9 mouse cellular contexts compared by ENCODE assay signal in the genomic region with DNA sequence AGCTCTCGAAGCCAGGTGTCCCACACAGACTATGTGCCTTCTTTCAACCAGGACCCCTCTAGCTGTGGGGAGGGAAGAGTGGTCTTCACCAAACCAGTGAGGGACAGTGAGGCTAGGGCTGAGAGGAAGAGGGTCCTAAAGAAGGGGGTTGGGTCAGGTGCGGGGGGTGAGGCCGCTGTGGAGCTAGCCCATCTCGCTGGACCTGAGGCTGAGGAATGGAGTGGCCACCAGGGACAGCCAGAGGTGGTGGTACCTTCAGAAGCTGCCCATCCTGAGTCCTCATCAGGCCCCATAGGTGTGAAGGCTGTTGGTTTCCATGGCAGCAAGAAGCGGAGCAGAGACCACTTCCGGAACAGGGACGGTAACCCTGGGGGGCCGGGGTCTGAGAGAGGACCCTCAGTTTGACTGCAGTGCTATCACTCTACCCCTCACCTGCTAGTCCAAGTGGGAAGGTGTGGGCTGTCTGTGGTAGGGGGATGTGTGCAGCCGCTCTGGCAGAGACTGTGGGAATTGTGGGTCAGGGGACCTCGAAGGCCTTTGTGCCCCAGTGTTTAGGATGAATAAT. TPM values are rescaled to one million over a fixed set of nuclear protein-coding genes. Genes with fewer than 3 reads are reported as not detected.
DNase-seq lines count a peak whose midpoint lies in the region; ATAC-seq and TF ChIP-seq lines count a peak whose summit lies in the region.
"Had no signal": no experiment of that assay in that cellular context is flagged by ENCODE, and none has a peak within 500 bp of the region (broad histone marks: within the 10 kb centered on the region; RNA-seq: fewer than 3 reads in every experiment).

No protein-coding gene starts in this region.

- no peaks in the 10 kb centered on the region for H3K27me3 ChIP-seq in kidney, postnatal 0 days (ENCODE audit: insufficient read depth, low read length)
- no peaks in the 10 kb centered on the region for H3K27me3 ChIP-seq in embryonic facial prominence, embryonic 12.5 days
- H3K27me3 ChIP-seq in hindbrain, embryonic 16.5 days (replicated peaks; ENCODE audit: control insufficient read depth, insufficient read depth, low read length) = no peaks in the 10 kb centered on the region
- H3K27me3 ChIP-seq in midbrain, postnatal 0 days (ENCODE audit: insufficient read depth, low read length) = no peaks in the 10 kb centered on the region

- H3K36me3 ChIP-seq in kidney, postnatal 0 days (ENCODE audit: insufficient read depth, low read length) = peaks cover 24% of the 10 kb centered on the region
- peaks cover 19% of the 10 kb centered on the region for H3K36me3 ChIP-seq in embryonic facial prominence, embryonic 12.5 days
- H3K36me3 ChIP-seq in hindbrain, embryonic 16.5 days (ENCODE audit: control insufficient read depth, insufficient read depth, low read length) = peaks cover 19% of the 10 kb centered on the region
- peaks cover 21% of the 10 kb centered on the region for H3K36me3 ChIP-seq in midbrain, postnatal 0 days (ENCODE audit: insufficient read depth, low read length)

- H3K4me2 ChIP-seq in kidney, postnatal 0 days (ENCODE audit: low read length) = peak overlapping the region; percentile 89
- H3K4me2 ChIP-seq in embryonic facial prominence, embryonic 12.5 days (replicated peaks) = peak overlapping the region; percentile 99
- H3K4me2 ChIP-seq in hindbrain, embryonic 16.5 days (ENCODE audit: low read length) = peak overlapping the region; percentile 99
- peak overlapping the region; percentile 97 for H3K4me2 ChIP-seq in midbrain, postnatal 0 days (ENCODE audit: low read depth, low read length, poor library complexity, severe bottlenecking)

- H3K9ac ChIP-seq in kidney, postnatal 0 days (ENCODE audit: low read depth, low read length) = peak overlapping the region; percentile 74
- H3K9ac ChIP-seq in embryonic facial prominence, embryonic 12.5 days = peak overlapping the region; percentile 81
- peak overlapping the region; percentile 92 for H3K9ac ChIP-seq in hindbrain, embryonic 16.5 days (ENCODE audit: low read depth, low read length)
- peak overlapping the region; percentile 85; the same call in 1 of the 2 replicates for H3K9ac ChIP-seq in midbrain, postnatal 0 days (replicated peaks; ENCODE audit: low read length, poor library complexity, severe bottlenecking)

- H3K4me1 ChIP-seq in kidney, postnatal 0 days (replicated peaks; ENCODE audit: insufficient read depth, low read length) = peaks cover 12% of the 10 kb centered on the region
- peaks cover 18% of the 10 kb centered on the region for H3K4me1 ChIP-seq in embryonic facial prominence, embryonic 12.5 days
- H3K4me1 ChIP-seq in hindbrain, embryonic 16.5 days (ENCODE audit: control insufficient read depth, insufficient read depth, low read depth, low read length) = peaks cover 23% of the 10 kb centered on the region
- H3K4me1 ChIP-seq in midbrain, postnatal 0 days (ENCODE audit: insufficient read depth, low read length) = peaks cover 8% of the 10 kb centered on the region

- no peak for ATAC-seq in kidney, postnatal 0 days (replicated peaks; ENCODE audit: low FRiP score, low read depth)
- ATAC-seq in embryonic facial prominence, embryonic 12.5 days (ENCODE audit: insufficient number of reproducible peaks, insufficient read depth, low FRiP score, low TSS enrichment) = no peak
- ATAC-seq in hindbrain, embryonic 16.5 days = no peak
- no peak for ATAC-seq in midbrain, postnatal 0 days (ENCODE audit: low FRiP score)

- TF ChIP-seq CTCF in kidney, postnatal 0 days (IDR thresholded peaks at IDR 0.05; ENCODE audit: low read depth) = no peak
- TF ChIP-seq CTCF in midbrain, postnatal 0 days (IDR thresholded peaks at IDR 0.05) = no peak

- peak overlapping the region; percentile 57 for H3K4me3 ChIP-seq in kidney, postnatal 0 days (replicated peaks; ENCODE audit: low read depth, low read length)
- peak overlapping the region; percentile 76 for H3K4me3 ChIP-seq in embryonic facial prominence, embryonic 12.5 days
- H3K4me3 ChIP-seq in hindbrain, embryonic 16.5 days (ENCODE audit: low read length) = peak overlapping the region; percentile 84
- peak overlapping the region; percentile 74; the same call in 1 of the 2 replicates for H3K4me3 ChIP-seq in midbrain, postnatal 0 days (ENCODE audit: low read depth, low read length)

- 85% methylated on average over 10 of the region's 10 CpGs for WGBS in kidney, postnatal 0 days
- WGBS in embryonic facial prominence, embryonic 12.5 days = 86% methylated on average over 10 of the region's 10 CpGs
- WGBS in hindbrain, embryonic 16.5 days = 89% methylated on average over 10 of the region's 10 CpGs
- WGBS in midbrain, postnatal 0 days = 92% methylated on average over 10 of the region's 10 CpGs

- DNase-seq in kidney, postnatal 0 days (ENCODE audit: low spot score) = no peak
- DNase-seq in kidney, adult 8-10 months = no peak
- no peak for DNase-seq in midbrain, postnatal 0 days (ENCODE audit: low spot score)
- no peak for DNase-seq in natural killer cell, adult 2 months (ENCODE audit: low spot score in 2 of 2)
- no peak for DNase-seq in ovary, postnatal 14 days (ENCODE audit: low spot score)
- DNase-seq in adrenal gland, postnatal 14 days = no peak
- DNase-seq: right cerebral cortex, postnatal 25 days had no signal

- no peaks in the 10 kb centered on the region for H3K9me3 ChIP-seq in kidney, postnatal 0 days (replicated peaks; ENCODE audit: low read length)
- no peaks in the 10 kb centered on the region for H3K9me3 ChIP-seq in embryonic facial prominence, embryonic 12.5 days
- no peaks in the 10 kb centered on the region for H3K9me3 ChIP-seq in hindbrain, embryonic 16.5 days (ENCODE audit: control insufficient read depth, low read length)
- H3K9me3 ChIP-seq in midbrain, postnatal 0 days (ENCODE audit: low read length) = no peaks in the 10 kb centered on the region

- no peak overlapping the region for H3K27ac ChIP-seq in kidney, postnatal 0 days
- no peak overlapping the region for H3K27ac ChIP-seq in embryonic facial prominence, embryonic 12.5 days
- no peak overlapping the region for H3K27ac ChIP-seq in hindbrain, embryonic 16.5 days (ENCODE audit: low read depth, low read length)
- H3K27ac ChIP-seq in midbrain, postnatal 0 days (ENCODE audit: low read depth, low read length) = no peak overlapping the region

RNA-seq across cellular contexts. Expression of gene Tssc4, which starts 1.5 kb away (rescaled TPM):
- 69.1 and 72.3 TPM in 2 replicates for polyA plus RNA-seq in kidney, postnatal 0 days (2015; fragmentation: Nextera tagmentation; extraction: Ambion mirVana)
- polyA plus RNA-seq in embryonic facial prominence, embryonic 12.5 days (2016; fragmentation: Nextera tagmentation; extraction: Ambion mirVana) = 106 and 107 TPM in 2 replicates
- polyA plus RNA-seq in hindbrain, embryonic 16.5 days (2015; fragmentation: Nextera tagmentation; extraction: Ambion mirVana) = 97.4 and 98.7 TPM in 2 replicates
- 71.3 and 92.4 TPM in 2 replicates for total RNA-seq in midbrain, postnatal 0 days (2014; rRNA removed)
- polyA plus RNA-seq in midbrain, postnatal 0 days (2015; fragmentation: Nextera tagmentation; extraction: Ambion mirVana) = 101 and 103 TPM in 2 replicates
- 32.2 and 33.3 TPM in 2 replicates for total RNA-seq in adrenal gland, postnatal 14 days (2021)

RNA-seq across cellular contexts. Expression of gene Cd81, which starts 18.0 kb away (rescaled TPM):
- 621 and 647 TPM in 2 replicates for polyA plus RNA-seq in kidney, postnatal 0 days (2015; fragmentation: Nextera tagmentation; extraction: Ambion mirVana)
- polyA plus RNA-seq in embryonic facial prominence, embryonic 12.5 days (2016; fragmentation: Nextera tagmentation; extraction: Ambion mirVana) = 318 and 332 TPM in 2 replicates
- polyA plus RNA-seq in hindbrain, embryonic 16.5 days (2015; fragmentation: Nextera tagmentation; extraction: Ambion mirVana) = 532 and 585 TPM in 2 replicates
- total RNA-seq in midbrain, postnatal 0 days (2014; rRNA removed) = 454 and 542 TPM in 2 replicates
- polyA plus RNA-seq in midbrain, postnatal 0 days (2015; fragmentation: Nextera tagmentation; extraction: Ambion mirVana) = 511 and 569 TPM in 2 replicates
- 536 and 561 TPM in 2 replicates for total RNA-seq in adrenal gland, postnatal 14 days (2021)

RNA-seq across cellular contexts. Expression of gene Trpm5, which starts 23.9 kb away (rescaled TPM):
- polyA plus RNA-seq in kidney, postnatal 0 days (2015; fragmentation: Nextera tagmentation; extraction: Ambion mirVana) = 3.4 and 3.9 TPM in 2 replicates
- 5.2 and 6.2 TPM in 2 replicates for polyA plus RNA-seq in embryonic facial prominence, embryonic 12.5 days (2016; fragmentation: Nextera tagmentation; extraction: Ambion mirVana)
- 2.1 and 3.2 TPM in 2 replicates for polyA plus RNA-seq in hindbrain, embryonic 16.5 days (2015; fragmentation: Nextera tagmentation; extraction: Ambion mirVana)
- total RNA-seq in midbrain, postnatal 0 days (2014; rRNA removed) = 1.3 and 1.7 TPM in 2 replicates
- 0.94 and 1.6 TPM in 2 replicates for polyA plus RNA-seq in midbrain, postnatal 0 days (2015; fragmentation: Nextera tagmentation; extraction: Ambion mirVana)
- total RNA-seq in adrenal gland, postnatal 14 days (2021) = 0.59 and 0.68 TPM in 2 replicates

RNA-seq across cellular contexts. Expression of gene Kcnq1, which starts 35.6 kb away (rescaled TPM):
- 12.6 and 13.4 TPM in 2 replicates for polyA plus RNA-seq in kidney, postnatal 0 days (2015; fragmentation: Nextera tagmentation; extraction: Ambion mirVana)
- 0.73 and 2.0 TPM in 2 replicates for polyA plus RNA-seq in embryonic facial prominence, embryonic 12.5 days (2016; fragmentation: Nextera tagmentation; extraction: Ambion mirVana)
- polyA plus RNA-seq in hindbrain, embryonic 16.5 days (2015; fragmentation: Nextera tagmentation; extraction: Ambion mirVana) = 1.3 and 2.2 TPM in 2 replicates
- total RNA-seq in midbrain, postnatal 0 days (2014; rRNA removed) = 0.44 and 1.4 TPM in 2 replicates
- 0.87 and 1.2 TPM in 2 replicates for polyA plus RNA-seq in midbrain, postnatal 0 days (2015; fragmentation: Nextera tagmentation; extraction: Ambion mirVana)
- 4.4 and 6.1 TPM in 2 replicates for total RNA-seq in adrenal gland, postnatal 14 days (2021)
